Mouse (Mus musculus) erythroblast, embryonic 14.5 days (primary cell): ENCODE data around the gene Zbtb22.

Experiments
- GATA1 ChIP-seq: IDR thresholded peaks from 2 replicates; pipeline ENCODE4 v1.6.1; 2012; ENCODE audit warnings: low read length, inconsistent platforms, mixed read lengths
- TAL1 ChIP-seq: IDR thresholded peaks from 3 replicates; pipeline ENCODE4 v1.6.1; 2012; ENCODE audit warnings: low read length, inconsistent platforms, mixed read lengths

DNA sequence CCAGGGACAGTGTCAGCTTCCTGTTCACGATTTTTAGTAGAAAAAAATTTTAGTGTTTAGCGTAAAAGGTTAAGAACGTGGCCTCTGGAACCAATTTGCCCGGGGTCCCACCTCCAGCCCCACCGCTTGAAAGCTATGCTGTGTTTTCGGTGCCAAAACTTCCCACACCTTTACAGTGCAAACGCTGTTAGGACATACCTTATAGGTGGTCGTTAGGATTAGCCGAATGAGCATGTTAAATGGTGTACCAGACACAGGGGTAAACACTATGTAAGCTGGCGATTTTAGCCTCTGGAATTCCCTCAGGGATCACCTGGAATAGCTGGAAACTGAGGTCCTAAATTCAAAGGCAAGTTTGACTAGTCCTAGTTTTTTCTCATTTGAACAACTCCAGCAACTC is 40.6 kb downstream of the Zbtb22 start:
- no peak for TF ChIP-seq GATA1
- TF ChIP-seq TAL1 = no peak
